22 mouse cellular contexts compared by ENCODE assay signal in the genomic region with DNA sequence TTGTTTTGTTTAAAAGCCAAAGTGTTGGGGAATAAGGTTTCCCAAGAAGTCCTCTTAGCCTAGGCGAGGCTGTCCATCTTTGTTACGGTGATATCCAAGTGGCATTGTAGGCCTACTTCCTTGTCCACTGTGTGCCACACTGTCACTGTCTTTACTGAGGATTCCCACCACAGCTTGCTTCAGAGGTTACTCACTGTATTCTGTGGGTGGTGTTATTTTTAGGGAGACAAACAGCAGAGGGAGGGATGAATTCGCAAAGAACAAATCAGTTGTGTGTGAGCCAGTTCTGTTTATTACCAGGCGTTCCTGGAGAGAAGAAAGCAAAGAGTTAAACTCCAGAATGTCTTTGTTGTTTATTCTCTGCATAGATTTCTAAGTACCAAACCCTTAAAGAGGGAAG.
A peak's percentile ranks its signal among the peaks of the same experiment; 100 is the strongest.
DNase-seq lines count a peak whose midpoint lies in the region; ATAC-seq and TF ChIP-seq lines count a peak whose summit lies in the region.
"Had no signal": no experiment of that assay in that cellular context is flagged by ENCODE, and none has a peak within 500 bp of the region (broad histone marks: within the 10 kb centered on the region; RNA-seq: fewer than 3 reads in every experiment).

No protein-coding gene starts in this region.

- H3K4me1 ChIP-seq in intestine, postnatal 0 days (replicated peaks; ENCODE audit: control insufficient read depth, insufficient read depth, low read length), result no peaks in the 10 kb centered on the region
- H3K4me1 ChIP-seq in intestine, embryonic 15.5 days (replicated peaks), result no peaks in the 10 kb centered on the region
- H3K4me1 ChIP-seq in olfactory bulb, adult 2 months (ENCODE audit: control insufficient read depth, insufficient read depth, low read length), result peaks cover 29% of the 10 kb centered on the region
- H3K4me1 ChIP-seq: embryonic facial prominence, embryonic 15.5 days had no signal

- peak; percentile 43 for DNase-seq in layer of hippocampus, adult 9-11 months
- DNase-seq in layer of hippocampus, adult 11-12 months (ENCODE audit: low spot score), result no peak
- DNase-seq in brain, adult 2 months (ENCODE audit: low read depth, low spot score), result peak; percentile 78
- DNase-seq in heart, postnatal 36 days, result no peak
- DNase-seq: adrenal gland, adult 2 months; adrenal gland, postnatal 25 days; cerebellum, adult 8-10 months; cerebellum, postnatal 14 days; embryo, embryonic 11 days; gastrocnemius, postnatal 10 days; heart, adult 18-20 months; heart, postnatal 10 days had no signal

- intact Hi-C loops in heart, postnatal 36 days (cut with DNase I), result no loop called here

- WGBS in intestine, postnatal 0 days, result 67% methylated on average over 4 of the region's 4 CpGs
- WGBS in intestine, embryonic 15.5 days, result 61% methylated on average over 4 of the region's 4 CpGs
- 45% methylated on average over 4 of the region's 4 CpGs for WGBS in olfactory bulb, adult 2 months

- H3K4me2 ChIP-seq in intestine, postnatal 0 days (replicated peaks; ENCODE audit: low read depth), result no peak overlapping the region
- no peak overlapping the region for H3K4me2 ChIP-seq in intestine, embryonic 15.5 days (replicated peaks)
- H3K4me2 ChIP-seq: embryonic facial prominence, embryonic 15.5 days; hindbrain, embryonic 13.5 days had no signal

- no peak for TF ChIP-seq POLR2A in olfactory bulb, adult 2 months (IDR thresholded peaks at IDR 0.05; ENCODE audit: insufficient read depth, low read depth, low read length)

- ATAC-seq in intestine, postnatal 0 days, result no peak
- ATAC-seq in intestine, embryonic 15.5 days, result no peak
- ATAC-seq: forebrain, embryonic 14.5 days; hindbrain, postnatal 0 days had no signal

- no peak overlapping the region for H3K4me3 ChIP-seq in intestine, postnatal 0 days (ENCODE audit: low read depth, low read length)
- no peak overlapping the region for H3K4me3 ChIP-seq in intestine, embryonic 15.5 days (replicated peaks)
- H3K4me3 ChIP-seq in olfactory bulb, adult 2 months (ENCODE audit: insufficient read depth, low read depth, low read length), result no peak overlapping the region
- H3K4me3 ChIP-seq: embryonic facial prominence, embryonic 15.5 days; erythroblast, embryonic 14.5 days; forebrain, embryonic 10.5 days; heart, embryonic 10.5 days; hindbrain, embryonic 13.5 days had no signal

- no peak overlapping the region for H3K9ac ChIP-seq in intestine, postnatal 0 days (ENCODE audit: low read depth, low read length)
- H3K9ac ChIP-seq in intestine, embryonic 15.5 days, result no peak overlapping the region
- H3K9ac ChIP-seq: embryonic facial prominence, embryonic 15.5 days; hindbrain, embryonic 13.5 days had no signal

- 0 out of 2 replicates have a peak, but pooled peaks have one; percentile 4 for TF ChIP-seq CTCF in intestine, postnatal 0 days (IDR thresholded peaks at IDR 0.05; ENCODE audit: low read depth)
- no peak for TF ChIP-seq CTCF in olfactory bulb, adult 2 months (IDR thresholded peaks at IDR 0.05; ENCODE audit: insufficient read depth, low read depth, low read length)

- no peak overlapping the region for H3K27ac ChIP-seq in intestine, postnatal 0 days (ENCODE audit: low read depth, low read length)
- H3K27ac ChIP-seq in intestine, embryonic 15.5 days, result no peak overlapping the region
- peak overlapping the region; percentile 95 for H3K27ac ChIP-seq in olfactory bulb, adult 2 months (ENCODE audit: insufficient read depth, low read depth, low read length)
- H3K27ac ChIP-seq: embryonic facial prominence, embryonic 15.5 days; forebrain, embryonic 10.5 days; heart, embryonic 10.5 days; hindbrain, embryonic 13.5 days; hindbrain, postnatal 0 days had no signal

- H3K9me3 ChIP-seq in intestine, postnatal 0 days (ENCODE audit: control insufficient read depth), result no peaks in the 10 kb centered on the region
- no peaks in the 10 kb centered on the region for H3K9me3 ChIP-seq in intestine, embryonic 15.5 days
- H3K9me3 ChIP-seq: embryonic facial prominence, embryonic 15.5 days; forebrain, embryonic 10.5 days; heart, embryonic 10.5 days; hindbrain, embryonic 13.5 days had no signal

- no peaks in the 10 kb centered on the region for H3K36me3 ChIP-seq in intestine, postnatal 0 days (ENCODE audit: control insufficient read depth, insufficient read depth)
- H3K36me3 ChIP-seq in intestine, embryonic 15.5 days, result no peaks in the 10 kb centered on the region
- H3K36me3 ChIP-seq: embryonic facial prominence, embryonic 15.5 days; forebrain, embryonic 10.5 days; heart, embryonic 10.5 days; hindbrain, embryonic 13.5 days had no signal

- H3K27me3 ChIP-seq in intestine, postnatal 0 days (replicated peaks; ENCODE audit: control insufficient read depth, insufficient read depth, low read length), result no peaks in the 10 kb centered on the region
- no peaks in the 10 kb centered on the region for H3K27me3 ChIP-seq in intestine, embryonic 15.5 days (replicated peaks)
- H3K27me3 ChIP-seq: embryonic facial prominence, embryonic 15.5 days; hindbrain, embryonic 13.5 days had no signal

Comparison
In these comparisons a context has a peak if more than half of its experiments do, and no peak if none do; other contexts are left out.
1. DNase-seq: peak in layer of hippocampus, adult 9-11 months (single experiment) and brain, adult 2 months (single experiment); none in layer of hippocampus, adult 11-12 months (single experiment) and heart, postnatal 36 days (0 of 2).